Mouse (Mus musculus) neural tube, embryonic 13.5 days (tissue): ENCODE measurements around the gene Mettl3. TPM values are rescaled to one million over a fixed set of nuclear protein-coding genes. Genes with fewer than 3 reads are reported as not detected.

Source experiments
- ATAC-seq: fragments of 200-750 bp; cut with Nextera tagmentation; 2 replicates; pipeline ENCODE4 v1.8.0; 2017; ENCODE audit warnings: low read depth, mild to moderate bottlenecking, moderate TSS enrichment, moderate library complexity
- H3K27ac ChIP-seq: fragments of 300-500 bp; sonication (generic); replicated peaks from 2 replicates; pipeline ENCODE4 v1.5.1; 2015; ENCODE audit warnings: moderate library complexity, mild to moderate bottlenecking, inconsistent platforms
- H3K27me3 ChIP-seq: fragments of 300-500 bp; sonication (generic); 2 replicates; pipeline ENCODE4 v1.6.1; 2015; ENCODE audit warnings: mild to moderate bottlenecking, inconsistent platforms
- H3K36me3 ChIP-seq: fragments of 300-500 bp; sonication (generic); 2 replicates; pipeline ENCODE4 v1.6.1; 2015; ENCODE audit warnings: mild to moderate bottlenecking, inconsistent platforms
- H3K4me1 ChIP-seq: fragments of 300-500 bp; sonication (generic); replicated peaks from 2 replicates; pipeline ENCODE4 v1.6.1; 2015; ENCODE audit warnings: inconsistent platforms
- H3K4me2 ChIP-seq: fragments of 300-500 bp; sonication (generic); 2 replicates; pipeline ENCODE4 v1.6.1; 2015; ENCODE audit warnings: inconsistent platforms, mild to moderate bottlenecking, moderate library complexity
- H3K4me3 ChIP-seq: fragments of 300-500 bp; sonication (generic); 2 replicates; pipeline ENCODE4 v1.5.1; 2015; ENCODE audit warnings: mild to moderate bottlenecking, inconsistent platforms
- H3K9ac ChIP-seq: fragments of 300-500 bp; sonication (generic); 2 replicates; pipeline ENCODE4 v1.6.1; 2015; ENCODE audit warnings: moderate library complexity, mild to moderate bottlenecking, inconsistent platforms
- H3K9me3 ChIP-seq: fragments of 300-500 bp; sonication (generic); 2 replicates; pipeline ENCODE4 v1.6.1; 2016; ENCODE audit warnings: inconsistent platforms
- WGBS: fragments of 180-500 bp; shearing (Covaris S2); methylation state at CpG from one replicate; pipeline ENCODE4 v1.1.7; 2015; 5-methylcytosine and 5-hydroxymethylcytosine counted together
- polyA plus RNA-seq: library from polyadenylated mRNA; unstranded; fragments of >200 nt; fragmentation: Nextera tagmentation; extraction: Ambion mirVana; gene quantifications from 2 replicates; pipeline ENCODE4 v1.2.1, GENCODE M21; 2015

Mettl3 gene
- polyA plus RNA-seq, 1 experiment from 2014 or later, result 53.2 TPM

DNA sequence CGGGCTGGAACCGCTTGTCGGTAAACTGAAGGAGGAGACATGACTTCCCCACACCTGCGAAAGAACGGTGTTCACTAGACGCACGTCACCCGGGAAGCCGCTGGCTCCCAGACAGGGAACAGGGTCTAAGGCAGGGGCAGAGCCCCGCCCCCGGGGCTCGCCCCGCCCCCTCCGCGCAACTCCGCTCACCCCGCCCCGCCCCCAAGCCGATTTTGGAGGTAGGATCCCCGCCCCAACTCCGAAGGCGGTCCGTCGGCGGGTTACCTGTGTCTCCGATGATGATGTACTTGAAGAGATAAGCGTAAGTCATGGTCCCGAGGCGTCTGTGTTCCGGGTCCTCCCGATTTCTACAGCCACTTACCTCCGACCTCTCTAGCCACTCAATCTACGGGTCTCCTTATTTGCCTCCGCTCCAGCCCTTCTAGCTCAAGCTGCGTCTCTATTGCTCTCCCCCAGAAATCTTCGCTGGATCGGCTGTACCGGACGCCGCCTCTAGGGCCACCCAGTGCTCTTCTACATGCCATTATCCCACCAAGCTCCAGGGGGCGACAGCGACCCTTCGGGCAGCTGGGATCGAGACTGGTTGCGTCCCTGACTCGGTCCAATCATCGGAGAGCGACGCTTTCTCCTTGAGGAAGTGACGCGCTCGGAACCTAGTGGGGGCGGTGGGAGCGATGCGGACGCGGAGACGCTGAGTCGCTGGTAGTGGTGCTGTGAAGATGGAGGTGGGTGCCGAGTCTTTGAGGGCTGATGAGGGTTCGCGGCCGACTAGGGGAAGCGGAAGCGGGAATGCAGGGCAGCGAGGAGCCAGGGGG lies 25.8 kb downstream of the Mettl3 start, which contains the start of the genes Tox4 and Rab2b:
TSS of gene Tox4 (plus strand) at position 215 of the 815 bp plus-strand sequence.
TSS of gene Rab2b (minus strand) at position 614 of the 815 bp plus-strand sequence.
- Histone ChIP-seq H3K27ac (peak within 1 kb of the TSS; percentile 88), H3K9ac (peak within 1 kb of the TSS; percentile 91), H3K9me3 (no peaks in the 10 kb centered on the region), H3K27me3 (no peaks in the 10 kb centered on the region), H3K36me3 (peaks cover 17% of the 10 kb centered on the region), H3K4me3 (peak within 1 kb of the TSS; percentile 76), H3K4me2 (peak within 1 kb of the TSS; percentile 68), H3K4me1 (peaks cover 19% of the 10 kb centered on the region)
- ATAC-seq, result peak; percentile 99
- under 1% methylated on average over 66 of the region's 66 CpGs for WGBS

DNA sequence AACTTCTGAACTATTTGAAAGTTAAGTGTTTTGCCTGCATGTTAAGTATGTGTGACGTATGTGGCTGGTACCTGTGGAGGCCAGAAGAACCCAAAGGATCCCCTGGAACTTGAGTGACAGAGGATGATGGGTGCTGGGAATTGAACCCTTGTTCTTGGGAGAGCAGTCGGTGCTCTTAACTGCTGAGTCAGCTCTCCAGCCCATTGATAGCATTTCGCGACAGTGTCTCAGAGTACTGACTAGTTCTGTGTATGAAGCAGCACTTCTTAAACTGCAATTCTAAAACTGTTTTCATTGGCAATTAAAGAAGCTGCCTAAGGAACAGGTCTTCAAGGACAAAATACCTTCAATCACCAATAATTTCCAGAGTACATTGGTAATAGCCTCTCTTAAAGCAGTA lies 27.7 kb downstream of the Mettl3 start:
- Histone ChIP-seq H3K9ac (no peak overlapping the region), H3K4me2 (no peak overlapping the region), H3K4me3 (no peak overlapping the region), H3K9me3 (no peaks in the 10 kb centered on the region), H3K27ac (no peak overlapping the region), H3K4me1 (peaks cover 19% of the 10 kb centered on the region), H3K27me3 (no peaks in the 10 kb centered on the region), H3K36me3 (peaks cover 34% of the 10 kb centered on the region)
- whole genome bisulfite sequencing, result 88% methylated on average over 4 of the region's 4 CpGs
- ATAC-seq, result no peak

DNA sequence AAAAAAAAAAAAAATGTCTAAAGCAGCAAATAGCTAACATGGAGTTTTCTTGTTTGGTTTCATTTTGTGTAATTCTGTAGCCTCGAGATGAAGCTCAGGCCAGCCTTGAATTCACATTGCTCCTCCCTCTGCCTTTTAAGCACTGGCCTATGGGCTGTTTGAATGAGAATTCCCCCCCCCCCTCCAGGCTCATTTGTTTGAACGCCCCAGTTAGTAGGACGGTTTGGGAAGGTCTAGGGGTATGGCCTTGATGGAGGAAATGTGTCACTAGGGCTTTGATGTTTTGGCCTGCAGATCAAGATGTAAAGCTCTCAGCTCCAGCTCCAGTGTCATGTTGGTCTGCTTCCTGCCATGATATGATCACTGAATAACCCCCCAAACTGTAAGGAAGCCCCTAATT lies 32.1 kb downstream of the Mettl3 start:
- Histone ChIP-seq H3K9me3 (no peaks in the 10 kb centered on the region), H3K27me3 (no peaks in the 10 kb centered on the region), H3K4me2 (no peak overlapping the region), H3K4me3 (no peak overlapping the region), H3K4me1 (no peaks in the 10 kb centered on the region), H3K9ac (no peak overlapping the region), H3K36me3 (peaks cover 56% of the 10 kb centered on the region), H3K27ac (no peak overlapping the region)
- 65% methylated on average over 3 of the region's 3 CpGs for WGBS
- no peak for ATAC-seq

DNA sequence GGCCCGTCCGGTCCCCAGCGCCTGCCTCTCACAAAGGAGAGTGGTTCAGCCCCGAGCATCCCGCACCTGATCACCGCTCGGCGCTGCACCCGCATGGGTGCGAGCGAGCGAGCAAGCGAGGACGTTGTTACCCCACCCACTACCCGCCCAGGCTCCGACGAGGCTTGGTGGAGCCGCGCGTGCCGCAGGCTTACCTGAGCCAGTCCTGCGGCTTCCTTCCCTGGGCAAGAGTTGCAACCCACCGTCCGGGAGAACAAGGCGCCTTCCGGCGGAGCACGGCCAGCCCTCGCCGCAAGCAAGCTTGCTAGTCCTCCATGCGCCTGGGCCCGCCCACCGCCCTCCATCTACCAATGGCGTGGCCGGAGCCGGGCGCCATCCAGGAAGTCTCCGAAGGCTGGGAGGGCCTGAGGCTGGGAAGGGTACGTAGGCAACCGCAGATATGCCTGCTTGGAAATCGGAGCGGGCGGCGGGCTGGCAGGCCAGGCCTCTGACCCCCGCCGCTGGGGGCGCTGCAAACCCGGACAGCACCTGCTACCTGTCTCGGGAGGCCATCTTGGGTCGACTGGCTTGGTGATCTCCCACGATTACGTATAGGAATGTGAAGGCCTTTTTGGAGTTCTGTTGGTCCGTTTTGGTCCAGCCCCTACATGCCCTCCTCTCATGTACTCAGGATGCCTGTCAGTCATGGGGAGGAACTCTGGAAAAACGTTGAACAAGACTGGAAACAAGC lies 47.3 kb downstream of the Mettl3 start, which contains the start of gene Chd8:
TSS of gene Chd8 (minus strand) at position 297 of the 730 bp plus-strand sequence.
- peak within 1 kb of the TSS; percentile 94 for H3K4me3 ChIP-seq
- under 1% methylated on average over 54 of the region's 54 CpGs for WGBS
- peak within 1 kb of the TSS; percentile 95 for H3K27ac ChIP-seq
- peaks cover 24% of the 10 kb centered on the region for H3K4me1 ChIP-seq
- H3K27me3 ChIP-seq, result no peaks in the 10 kb centered on the region
- peaks cover 16% of the 10 kb centered on the region for H3K36me3 ChIP-seq
- peak within 1 kb of the TSS; percentile 64 for H3K4me2 ChIP-seq
- peak; percentile 100 for ATAC-seq
- no peaks in the 10 kb centered on the region for H3K9me3 ChIP-seq
- H3K9ac ChIP-seq, result peak within 1 kb of the TSS; percentile 95

DNA sequence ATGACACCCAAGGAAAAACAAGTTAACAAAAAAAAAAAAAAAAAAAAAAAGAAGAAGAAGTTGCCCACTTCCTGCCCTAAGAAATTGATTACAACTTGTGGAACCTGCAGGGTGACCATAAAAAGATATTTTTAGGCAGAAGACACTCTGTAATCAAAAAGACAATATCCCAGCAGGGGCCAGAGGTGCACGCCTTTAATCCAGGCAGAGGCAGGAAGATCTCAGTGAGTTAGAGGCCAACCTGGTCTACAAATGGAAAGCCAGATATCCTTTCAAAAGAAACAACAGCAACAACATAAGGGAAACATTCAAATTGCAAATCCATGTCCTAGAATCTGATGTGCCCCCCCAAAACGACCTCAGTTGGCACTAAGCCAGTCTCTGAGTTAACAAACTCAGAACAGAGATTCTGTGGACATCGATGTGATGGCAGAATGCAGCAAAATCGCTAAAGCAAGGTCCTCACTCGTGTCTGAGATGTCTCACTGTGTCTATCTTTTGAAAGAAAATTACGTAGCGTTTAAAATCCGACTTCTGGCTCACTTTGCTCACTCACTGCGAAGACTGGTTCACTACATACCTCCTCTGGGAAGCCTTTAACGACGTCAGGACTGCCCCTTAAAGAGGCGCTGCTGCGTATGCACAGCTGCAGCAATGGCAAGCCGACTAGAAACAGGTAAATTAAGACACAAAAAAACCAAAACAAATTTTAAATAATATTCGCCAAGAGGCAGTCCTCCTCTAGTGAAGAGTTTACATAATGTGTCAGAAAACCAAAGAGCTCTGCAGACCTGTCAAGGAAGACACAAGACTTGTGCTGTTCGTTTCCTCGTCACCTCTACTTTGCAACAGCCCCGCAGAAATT lies 48.4 kb downstream of the Mettl3 start:
- Histone ChIP-seq H3K27me3 (no peaks in the 10 kb centered on the region), H3K4me1 (peaks cover 24% of the 10 kb centered on the region), H3K27ac (peak overlapping the region; percentile 95), H3K36me3 (peaks cover 6% of the 10 kb centered on the region), H3K4me3 (peak overlapping the region; percentile 94), H3K4me2 (peak overlapping the region; percentile 64), H3K9me3 (no peaks in the 10 kb centered on the region), H3K9ac (peak overlapping the region; percentile 95)
- WGBS, result 7% methylated on average over 18 of the region's 18 CpGs
- ATAC-seq, result no peak

DNA sequence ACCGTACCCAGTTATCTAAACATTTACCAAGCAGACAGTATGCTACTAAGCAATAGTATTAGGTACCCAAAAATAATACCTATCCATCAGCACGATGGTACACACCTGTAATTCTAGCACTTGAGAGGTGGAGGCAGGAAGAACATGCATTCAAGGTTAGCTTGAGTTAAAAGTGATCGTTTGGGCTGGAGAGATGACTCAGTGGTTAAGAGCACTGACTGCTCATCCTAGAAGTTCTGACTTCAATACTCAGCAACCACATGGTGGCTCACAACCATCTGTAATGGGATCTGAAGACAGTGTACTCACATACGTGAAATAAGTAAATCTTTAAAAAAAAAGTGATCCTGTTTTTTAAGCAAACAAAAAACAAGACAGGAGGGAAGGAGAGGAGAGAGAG lies 58.8 kb downstream of the Mettl3 start:
- no peak overlapping the region for H3K9ac ChIP-seq
- peaks cover 24% of the 10 kb centered on the region for H3K4me1 ChIP-seq
- no peak overlapping the region for H3K4me3 ChIP-seq
- no peaks in the 10 kb centered on the region for H3K27me3 ChIP-seq
- H3K4me2 ChIP-seq, result no peak overlapping the region
- no peaks in the 10 kb centered on the region for H3K9me3 ChIP-seq
- 88% methylated on average over 4 of the region's 4 CpGs for WGBS
- ATAC-seq, result no peak
- no peaks in the 10 kb centered on the region for H3K36me3 ChIP-seq
- H3K27ac ChIP-seq, result no peak overlapping the region

Other genes with a start within 250 kb of the Mettl3 start
- 631 and 750 TPM in 2 replicates for gene Hnrnpc, start 201.1 kb downstream of the Mettl3 start, polyA plus RNA-seq
- gene Rpgrip1, start 194.4 kb downstream of the Mettl3 start, polyA plus RNA-seq, result 45.3 and 52.9 TPM in 2 replicates
- 43.6 and 53.9 TPM in 2 replicates for gene Supt16, start 107.7 kb downstream of the Mettl3 start, polyA plus RNA-seq
- gene Chd8, start 47.3 kb downstream of the Mettl3 start, polyA plus RNA-seq, result 35.8 and 47.6 TPM in 2 replicates
- 52.7 and 58.5 TPM in 2 replicates for gene Tox4, start 26.0 kb downstream of the Mettl3 start, polyA plus RNA-seq
- gene Rab2b, start 25.6 kb downstream of the Mettl3 start, polyA plus RNA-seq, result 57.2 and 64.7 TPM in 2 replicates
- gene Sall2, start 23.6 kb upstream of the Mettl3 start, polyA plus RNA-seq, result 44.5 and 47.5 TPM in 2 replicates
- not detected in 2 replicates for gene Olfr1513, start 51.3 kb upstream of the Mettl3 start, polyA plus RNA-seq
- 0.13 TPM in 1 of 2 replicates, not detected in the other for gene Olfr1512, start 74.0 kb upstream of the Mettl3 start, polyA plus RNA-seq
- gene Olfr1511, start 92.3 kb upstream of the Mettl3 start, polyA plus RNA-seq, result 0.33 and 0.47 TPM in 2 replicates
- not detected in 2 replicates for gene Olfr1510, start 109.2 kb upstream of the Mettl3 start, polyA plus RNA-seq
- gene Olfr1509, start 137.9 kb upstream of the Mettl3 start, polyA plus RNA-seq, result not detected in 2 replicates
- gene Olfr1508, start 162.4 kb upstream of the Mettl3 start, polyA plus RNA-seq, result not detected in 2 replicates
- gene Olfr1507, start 190.6 kb upstream of the Mettl3 start, polyA plus RNA-seq, result not detected in 2 replicates